Mouse (Mus musculus) hindbrain, embryonic 11.5 days (tissue): ENCODE results near the gene Plekha5. TPM values are rescaled to one million over a fixed set of nuclear protein-coding genes. Genes with fewer than 3 reads are reported as not detected.

ENCODE experiments used
- ATAC-seq: fragments of 200-750 bp; cut with Nextera tagmentation; 2 replicates; pipeline ENCODE4 v1.8.0; 2017; ENCODE audit warnings: mild to moderate bottlenecking, moderate TSS enrichment, moderate library complexity; ENCODE audit not compliant: low FRiP score
- DNase-seq: peaks from one replicate; pipeline ENCODE4 v3.0.0-alpha.2; 2015; ENCODE audit warnings: low spot score
- H3K27ac ChIP-seq: fragments of 300-500 bp; sonication (generic); 2 replicates; pipeline ENCODE4 v1.5.1; 2014; ENCODE audit warnings: mild to moderate bottlenecking, low read depth, low read length
- H3K27me3 ChIP-seq: fragments of 300-500 bp; sonication (generic); 2 replicates; pipeline ENCODE4 v1.6.1; 2014; ENCODE audit warnings: mild to moderate bottlenecking, low read length, moderate library complexity, mixed read lengths; ENCODE audit not compliant: control insufficient read depth, insufficient read depth
- H3K36me3 ChIP-seq: fragments of 300-500 bp; sonication (generic); 2 replicates; pipeline ENCODE4 v1.6.1; 2014; ENCODE audit warnings: mild to moderate bottlenecking, low read length, moderate library complexity, mixed read lengths; ENCODE audit not compliant: control insufficient read depth, insufficient read depth
- H3K4me1 ChIP-seq: fragments of 300-500 bp; sonication (generic); replicated peaks from 2 replicates; pipeline ENCODE4 v1.6.1; 2014; ENCODE audit warnings: low read length, mixed read lengths; ENCODE audit not compliant: control insufficient read depth, insufficient read depth
- H3K4me2 ChIP-seq: fragments of 300-500 bp; sonication (generic); replicated peaks from 2 replicates; pipeline ENCODE4 v1.6.1; 2014; ENCODE audit warnings: mild to moderate bottlenecking, low read depth, low read length
- H3K4me3 ChIP-seq: fragments of 300-500 bp; sonication (generic); 2 replicates; pipeline ENCODE4 v1.5.1; 2014; ENCODE audit warnings: low read depth, low read length
- H3K9ac ChIP-seq: fragments of 300-500 bp; sonication (generic); 2 replicates; pipeline ENCODE4 v1.6.1; 2014; ENCODE audit warnings: low read depth, low read length
- H3K9me3 ChIP-seq: fragments of 300-500 bp; sonication (generic); 2 replicates; pipeline ENCODE4 v1.6.1; 2016; ENCODE audit warnings: low read length; ENCODE audit not compliant: control insufficient read depth
- WGBS: fragments of 180-500 bp; shearing (Covaris S2); extraction: QIAGEN DNeasy Blood & Tissue Kit; methylation state at CpG from one replicate; pipeline ENCODE4 v1.1.7; 2014; 5-methylcytosine and 5-hydroxymethylcytosine counted together
- polyA plus RNA-seq: library from polyadenylated mRNA; unstranded; fragments of >200 nt; fragmentation: Nextera tagmentation; extraction: Ambion mirVana; gene quantifications from 2 replicates; pipeline ENCODE4 v1.2.1, GENCODE M21; 2014

Plekha5 gene
- polyA plus RNA-seq, 1 experiment from 2014 or later = 50.8 TPM

DNA sequence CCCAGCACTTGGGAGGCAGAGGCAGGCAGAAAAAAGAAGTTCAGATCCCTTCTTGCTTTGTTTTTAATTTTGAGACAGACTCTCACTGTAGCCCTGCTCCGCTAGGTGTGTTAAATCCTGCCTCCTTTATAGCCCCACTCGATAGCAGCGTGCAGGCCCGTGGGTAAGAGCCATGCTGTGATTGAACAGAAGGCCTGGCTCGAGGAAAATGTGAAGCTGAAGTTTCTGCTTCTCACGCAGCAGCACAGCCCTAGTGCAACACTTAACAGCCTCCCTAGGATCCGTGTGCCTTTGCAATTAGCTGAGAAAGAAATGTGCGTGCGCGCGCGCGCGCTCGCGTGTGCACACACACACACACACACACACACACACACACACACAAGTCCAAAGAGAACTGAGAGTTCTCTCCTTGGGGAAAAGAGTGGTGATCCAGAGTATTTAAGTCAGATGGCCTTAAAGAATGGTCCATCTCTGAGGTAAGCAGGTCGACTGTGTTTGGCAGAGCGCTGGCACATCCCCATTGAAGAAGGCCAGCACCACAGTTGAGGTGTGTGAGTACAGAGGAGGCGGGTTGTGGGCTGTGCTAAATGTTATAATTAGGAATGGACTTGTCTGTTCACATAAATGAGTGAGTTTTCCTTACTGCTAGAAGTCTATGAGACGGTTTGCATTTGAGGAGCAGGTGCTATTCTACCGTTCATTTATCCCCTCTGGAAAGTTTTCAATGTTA lies 24.3 kb downstream of the Plekha5 start:
- no peaks in the 10 kb centered on the region for H3K36me3 ChIP-seq

DNA sequence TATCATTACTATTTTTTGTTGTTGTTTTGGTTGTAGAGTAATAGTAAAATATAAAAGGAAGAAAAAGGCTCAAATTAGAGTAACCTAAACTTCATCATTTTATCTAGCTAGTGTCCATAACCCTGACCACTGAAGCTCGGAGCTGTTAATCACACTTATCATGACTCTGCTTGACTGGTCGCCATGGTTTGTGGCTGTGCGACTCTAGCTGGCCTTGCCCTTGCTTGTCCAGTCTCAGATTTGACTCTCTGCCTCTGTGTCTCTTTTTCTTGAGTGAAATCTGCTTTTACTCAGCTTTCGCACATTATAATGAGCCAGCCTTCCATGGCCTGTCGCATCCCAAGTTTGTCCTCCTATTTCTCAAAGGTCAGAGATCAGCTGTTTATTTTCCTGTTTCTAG lies 26.8 kb downstream of the Plekha5 start:
- Histone ChIP-seq H3K9me3 (no peaks in the 10 kb centered on the region), H3K36me3 (no peaks in the 10 kb centered on the region), H3K4me3 (no peak overlapping the region), H3K4me2 (no peak overlapping the region), H3K27ac (no peak overlapping the region), H3K9ac (no peak overlapping the region), H3K27me3 (no peaks in the 10 kb centered on the region), H3K4me1 (no peaks in the 10 kb centered on the region)
- DNase-seq (no peak), ATAC-seq (no peak)
- WGBS = 96% methylated on average over 5 of the region's 5 CpGs

More for the DNA sequence above, 24.3 kb downstream of the Plekha5 start:
- 93% methylated on average over 21 of the region's 21 CpGs for WGBS
- Histone ChIP-seq H3K27ac (no peak overlapping the region), H3K9me3 (no peaks in the 10 kb centered on the region), H3K27me3 (no peaks in the 10 kb centered on the region), H3K9ac (no peak overlapping the region), H3K4me1 (peaks cover 10% of the 10 kb centered on the region; the same call in 1 of the 2 replicates), H3K4me2 (no peak overlapping the region), H3K4me3 (no peak overlapping the region)
- no peak for DNase-seq
- no peak for ATAC-seq

DNA sequence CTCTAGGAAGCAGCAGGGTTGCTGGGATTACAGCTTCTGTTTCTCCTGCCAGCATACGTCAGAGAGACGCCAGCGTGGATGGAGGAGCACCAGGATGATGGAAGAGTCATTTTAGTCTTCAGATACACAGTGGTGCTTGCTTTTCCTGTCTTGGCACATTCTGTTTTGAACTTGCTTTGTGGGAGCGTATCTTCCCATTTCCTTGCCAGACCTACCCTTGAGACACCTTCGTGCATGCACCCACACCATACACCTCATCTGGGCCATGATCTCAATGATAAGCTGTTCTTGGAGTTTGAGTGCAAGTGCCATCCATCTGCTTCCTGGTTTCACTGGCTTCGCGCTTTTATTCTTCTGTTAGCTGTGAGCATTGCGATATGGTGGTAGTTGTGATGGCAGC lies 28.9 kb downstream of the Plekha5 start:
- Histone ChIP-seq H3K9me3 (no peaks in the 10 kb centered on the region), H3K27ac (no peak overlapping the region), H3K27me3 (no peaks in the 10 kb centered on the region), H3K4me2 (no peak overlapping the region), H3K36me3 (no peaks in the 10 kb centered on the region), H3K4me1 (no peaks in the 10 kb centered on the region), H3K9ac (no peak overlapping the region), H3K4me3 (no peak overlapping the region)
- ATAC-seq = no peak
- 97% methylated on average over 8 of the region's 8 CpGs for WGBS
- no peak for DNase-seq

DNA sequence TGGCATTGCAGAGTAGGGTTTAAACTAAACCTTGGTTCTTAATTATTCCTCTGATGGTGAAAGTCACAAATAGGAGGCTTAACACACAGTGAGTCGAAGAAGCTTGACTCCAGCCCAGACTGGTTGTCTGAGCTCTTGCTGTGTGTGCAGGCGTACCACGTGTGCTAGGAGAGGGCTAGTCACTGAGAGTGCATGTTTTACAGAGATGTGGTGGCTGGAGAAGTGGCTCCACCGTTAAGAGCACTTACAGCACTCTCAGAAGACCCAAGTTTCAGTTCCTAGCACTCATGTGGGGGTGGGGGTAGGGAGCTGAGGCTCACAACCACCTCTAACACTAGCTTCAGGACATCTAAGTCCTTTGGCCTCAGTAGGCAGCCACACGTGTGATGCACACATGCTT lies 29.6 kb downstream of the Plekha5 start:
- Histone ChIP-seq H3K4me2 (no peak overlapping the region), H3K4me1 (no peaks in the 10 kb centered on the region), H3K4me3 (no peak overlapping the region), H3K9me3 (no peaks in the 10 kb centered on the region), H3K9ac (no peak overlapping the region), H3K27ac (no peak overlapping the region), H3K36me3 (no peaks in the 10 kb centered on the region), H3K27me3 (no peaks in the 10 kb centered on the region)
- WGBS = 93% methylated on average over 5 of the region's 5 CpGs
- DNase-seq (no peak), ATAC-seq (no peak)

DNA sequence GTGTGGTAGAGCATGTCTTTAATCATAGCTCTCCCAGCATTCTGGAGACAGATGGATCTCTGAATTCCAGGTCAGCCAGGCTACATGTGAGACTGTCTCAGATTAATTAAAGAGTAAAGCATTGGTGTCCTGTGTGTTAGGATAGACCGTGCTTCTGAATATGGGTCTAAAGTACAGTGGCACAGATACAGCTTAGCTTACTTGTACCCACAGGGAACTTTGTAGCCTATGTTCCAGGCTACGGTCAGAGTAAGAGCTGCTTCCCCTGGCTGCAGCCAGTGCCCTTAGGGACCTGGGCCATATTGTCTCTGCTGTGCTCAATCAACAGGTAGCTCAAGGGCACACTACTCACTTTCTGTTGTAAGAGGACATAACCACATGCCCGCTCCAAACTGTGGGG lies 30.5 kb downstream of the Plekha5 start:
- ATAC-seq = no peak
- no peak for DNase-seq
- Histone ChIP-seq H3K36me3 (no peaks in the 10 kb centered on the region), H3K9ac (no peak overlapping the region), H3K4me3 (no peak overlapping the region), H3K4me1 (no peaks in the 10 kb centered on the region), H3K27ac (no peak overlapping the region), H3K9me3 (no peaks in the 10 kb centered on the region), H3K27me3 (no peaks in the 10 kb centered on the region), H3K4me2 (no peak overlapping the region)
- WGBS = 90% methylated on average over 3 of the region's 3 CpGs

DNA sequence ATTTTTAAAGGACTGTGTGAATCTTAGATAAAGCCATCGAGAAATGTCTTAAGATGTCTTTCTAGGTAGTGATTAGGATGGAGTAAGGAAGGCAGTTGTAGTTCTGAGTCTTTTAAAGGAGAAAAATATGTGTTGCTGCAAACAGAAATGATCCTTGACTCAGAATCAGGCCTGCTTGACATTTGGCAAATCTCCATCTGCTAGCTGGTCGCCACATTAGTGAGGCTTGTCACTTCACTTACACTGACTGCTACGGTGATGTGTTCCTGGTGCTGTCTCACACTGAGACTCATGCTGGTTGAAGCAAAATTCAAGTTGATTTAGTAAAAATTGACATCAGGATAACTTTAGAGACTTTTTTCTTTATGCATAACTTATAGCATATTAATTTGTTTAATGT lies 32.0 kb downstream of the Plekha5 start:
- Histone ChIP-seq H3K4me3 (no peak overlapping the region), H3K4me2 (no peak overlapping the region), H3K9me3 (no peaks in the 10 kb centered on the region), H3K9ac (no peak overlapping the region), H3K4me1 (no peaks in the 10 kb centered on the region), H3K36me3 (no peaks in the 10 kb centered on the region), H3K27ac (no peak overlapping the region), H3K27me3 (no peaks in the 10 kb centered on the region)
- ATAC-seq (no peak), DNase-seq (no peak)
- 79% methylated on average over 3 of the region's 3 CpGs for WGBS

DNA sequence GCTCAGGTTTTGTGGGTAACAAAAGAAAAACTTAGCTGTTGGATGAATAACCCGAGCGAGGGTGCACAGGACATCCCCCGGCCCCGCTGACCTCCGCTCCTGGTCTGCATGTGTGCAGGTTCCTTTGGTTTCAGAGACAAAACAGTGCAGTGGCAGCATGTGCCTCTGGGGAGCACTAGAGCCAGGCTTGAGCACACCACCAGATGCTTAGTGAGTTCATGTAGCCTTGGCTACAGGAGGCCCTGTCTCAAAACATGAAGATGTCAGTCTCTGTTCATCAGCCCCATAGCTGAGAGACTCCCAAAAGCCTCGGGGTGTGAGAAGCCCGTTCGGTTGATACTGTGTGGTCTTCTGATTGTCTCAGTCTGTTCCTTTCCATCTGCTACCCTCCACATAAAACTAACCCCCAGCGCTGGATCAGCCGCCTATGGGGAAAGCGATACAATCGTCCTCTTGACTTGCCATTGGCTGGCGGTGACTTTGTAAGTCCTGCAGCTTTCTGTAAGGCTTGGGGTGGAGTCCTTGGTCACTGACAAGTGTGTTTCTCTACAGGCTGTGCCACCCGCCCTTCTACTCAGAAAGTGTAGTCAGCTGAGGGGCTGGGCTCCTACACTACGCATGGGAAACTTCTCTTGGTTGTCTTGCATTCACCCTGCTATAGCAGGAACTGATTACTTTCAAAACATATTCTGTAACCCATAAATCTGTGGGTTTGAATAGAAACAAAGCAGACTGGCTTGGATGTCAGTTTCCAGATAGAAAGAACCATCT lies 32.7 kb downstream of the Plekha5 start:
- Histone ChIP-seq H3K27ac (no peak overlapping the region), H3K4me2 (no peak overlapping the region), H3K36me3 (no peaks in the 10 kb centered on the region), H3K9me3 (no peaks in the 10 kb centered on the region), H3K9ac (no peak overlapping the region), H3K4me3 (no peak overlapping the region), H3K4me1 (no peaks in the 10 kb centered on the region), H3K27me3 (no peaks in the 10 kb centered on the region)
- ATAC-seq (peak; percentile 33; the same call in 1 of the 2 replicates), DNase-seq (no peak)
- WGBS = 83% methylated on average over 15 of the region's 15 CpGs

DNA sequence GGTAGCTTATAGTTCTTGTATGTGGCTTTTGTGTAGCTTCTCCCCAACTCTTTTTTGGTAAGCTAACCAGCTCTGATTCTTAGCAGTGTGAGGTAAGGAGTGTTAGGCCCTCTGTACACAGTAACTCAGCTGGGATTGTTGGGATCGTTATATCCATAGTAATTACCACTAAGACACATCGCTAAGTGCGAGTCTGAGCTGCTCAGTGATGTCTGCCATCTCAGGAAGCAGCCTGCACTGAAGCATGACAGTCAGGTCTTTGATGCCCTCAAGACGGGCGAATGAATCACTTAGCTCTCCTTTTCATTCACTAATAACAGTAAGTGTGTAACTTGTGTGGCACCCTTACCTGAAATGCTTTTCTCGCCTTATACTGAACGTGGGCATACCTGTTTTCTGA lies 36.5 kb downstream of the Plekha5 start:
- H3K4me1 ChIP-seq = no peaks in the 10 kb centered on the region
- no peak overlapping the region for H3K27ac ChIP-seq
- H3K9ac ChIP-seq = no peak overlapping the region
- WGBS = 85% methylated on average over 7 of the region's 7 CpGs
- H3K36me3 ChIP-seq = no peaks in the 10 kb centered on the region
- no peak for ATAC-seq
- no peaks in the 10 kb centered on the region for H3K27me3 ChIP-seq
- no peaks in the 10 kb centered on the region for H3K9me3 ChIP-seq
- no peak for DNase-seq
- no peak overlapping the region for H3K4me3 ChIP-seq
- no peak overlapping the region for H3K4me2 ChIP-seq

DNA sequence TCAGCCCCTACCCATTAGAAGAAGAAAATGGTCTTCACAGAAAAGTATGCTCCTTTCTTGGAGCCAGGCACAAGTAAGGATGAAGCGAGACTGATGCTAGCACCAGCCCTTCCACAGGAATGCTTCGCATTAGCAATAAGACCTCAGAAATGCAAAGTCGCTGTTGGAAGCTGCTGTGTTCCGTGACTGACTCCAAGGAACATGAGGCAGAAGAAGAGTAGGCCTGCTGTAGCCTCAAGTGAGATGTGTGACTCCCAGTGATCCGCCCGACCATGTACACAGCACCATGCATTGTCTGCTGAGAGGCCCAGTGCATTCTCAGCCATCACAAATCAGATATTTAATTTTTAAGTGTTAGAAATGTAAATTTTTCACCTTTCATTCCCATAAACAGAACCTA lies 41.0 kb downstream of the Plekha5 start:
- H3K36me3 ChIP-seq = no peaks in the 10 kb centered on the region
- H3K4me3 ChIP-seq = no peak overlapping the region
- no peak overlapping the region for H3K9ac ChIP-seq
- no peak overlapping the region for H3K4me2 ChIP-seq
- no peaks in the 10 kb centered on the region for H3K9me3 ChIP-seq
- H3K4me1 ChIP-seq = no peaks in the 10 kb centered on the region
- no peaks in the 10 kb centered on the region for H3K27me3 ChIP-seq
- no peak for ATAC-seq
- 94% methylated on average over 6 of the region's 6 CpGs for WGBS
- DNase-seq = no peak
- no peak overlapping the region for H3K27ac ChIP-seq
